Mouse (Mus musculus): Measurements from ENCODE around the gene Zic2.

- TF ChIP-seq CTCF (IDR thresholded peaks at IDR 0.05; ENCODE audit: borderline replicate concordance, control insufficient read depth, extremely low read depth, insufficient read depth, low read length, poor library complexity) (no peak), POLR2A (IDR thresholded peaks at IDR 0.05; ENCODE audit: control insufficient read depth, extremely low read depth, insufficient read depth, low read length, poor library complexity) (no peak)
Observed at GRCm38 (mm10) chr14:122461500-122461899, 13.7 kb upstream of the Zic2 start.
